Mouse (Mus musculus) adrenal gland, adult (tissue): ENCODE measurements around the gene Evi2b.

Experiments used
- DNase-seq, 2 experiments: peaks; one replicate each; pipeline ENCODE4 v3.0.0; 2022 to 2023; ENCODE audit warnings: low spot score in 1 of 2; ENCODE audit not compliant: inconsistent age in 2 of 2

Evi2b gene

DNA sequence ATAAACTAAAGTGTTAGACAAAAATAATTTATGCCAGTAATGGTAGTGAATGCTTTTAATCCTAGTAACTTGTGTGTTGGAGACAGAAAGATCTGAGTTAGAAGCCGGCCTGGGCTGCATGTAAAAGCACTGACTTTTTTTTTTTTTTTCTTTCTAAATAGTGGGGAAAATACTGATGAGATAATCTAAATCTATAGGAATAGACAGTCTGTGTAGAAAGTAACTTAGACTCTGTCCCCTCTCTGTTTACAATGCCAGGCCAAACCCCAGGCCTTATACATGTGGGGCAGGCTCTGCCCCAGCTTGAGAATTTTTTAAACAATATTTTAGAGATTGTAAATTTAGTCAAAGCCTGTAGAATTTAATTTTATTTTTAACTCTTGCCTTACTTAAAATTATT is 618 bp downstream of the Evi2b start:
- DNase-seq = no peak

DNA sequence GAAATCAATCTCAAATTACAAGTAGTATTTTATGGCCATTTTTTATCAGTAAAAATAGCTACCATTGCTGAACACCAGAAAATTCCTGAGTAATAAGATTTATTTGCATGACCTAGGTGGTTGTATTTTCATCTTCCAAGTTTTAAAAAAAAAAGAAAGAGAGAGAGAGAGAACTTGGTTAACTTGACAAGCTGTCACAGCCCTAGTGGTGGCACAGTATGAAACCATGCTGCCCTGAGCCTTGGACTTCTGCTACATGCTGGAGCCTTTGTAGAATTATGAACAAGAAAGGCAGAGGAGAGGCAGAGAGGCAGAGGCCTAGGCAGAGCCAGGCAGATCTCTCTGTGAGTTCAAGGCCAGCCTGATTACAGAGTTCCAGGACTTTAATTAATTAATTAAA is 1.6 kb downstream of the Evi2b start:
- no peak for DNase-seq

DNA sequence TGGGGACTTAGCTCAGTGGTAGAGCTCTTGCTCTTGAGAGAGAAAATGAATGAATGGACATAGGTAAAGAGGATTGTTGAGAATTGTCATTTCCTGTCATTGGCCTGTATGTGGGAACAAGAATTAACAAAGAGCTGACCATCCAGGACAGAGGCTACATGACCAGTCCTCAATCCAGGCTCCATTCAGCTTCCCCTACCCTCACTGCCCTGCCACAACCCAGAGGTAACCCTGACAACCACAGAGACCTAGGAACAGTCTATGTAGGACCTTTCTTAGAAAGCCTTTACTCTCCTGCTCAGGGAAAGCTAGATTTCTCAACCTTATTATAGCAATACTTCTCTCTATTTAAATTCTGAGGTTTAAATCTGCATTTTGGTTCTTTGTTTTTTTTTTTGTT is 2.8 kb downstream of the Evi2b start:
- no peak for DNase-seq

- DNase-seq = no peak
Measured at GRCm38 (mm10) chr11:79519878-79520291, 3.7 kb downstream of the Evi2b start.

DNA sequence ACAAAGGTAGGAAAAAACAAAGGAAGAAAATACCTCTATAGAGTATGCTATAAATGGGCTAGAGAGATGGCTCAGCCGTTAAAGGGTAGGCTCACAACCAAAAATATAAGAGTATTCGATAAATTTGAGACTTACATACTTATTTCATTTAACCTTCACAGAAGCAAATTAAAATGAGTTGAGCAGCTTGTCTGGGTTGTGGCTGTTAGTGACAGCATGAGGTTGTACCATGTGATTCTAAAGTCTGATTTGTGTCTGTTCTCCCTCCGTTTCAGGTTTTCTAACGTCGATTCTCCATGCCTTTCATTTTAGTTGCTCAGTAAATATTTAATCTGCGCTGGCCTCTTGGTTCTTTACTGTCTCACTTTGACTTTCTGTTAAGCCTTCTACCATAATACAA is 4.3 kb downstream of the Evi2b start:
- DNase-seq = no peak

- DNase-seq = no peak
Measured at GRCm38 (mm10) chr11:79515798-79516197, 7.8 kb downstream of the Evi2b start.

DNA sequence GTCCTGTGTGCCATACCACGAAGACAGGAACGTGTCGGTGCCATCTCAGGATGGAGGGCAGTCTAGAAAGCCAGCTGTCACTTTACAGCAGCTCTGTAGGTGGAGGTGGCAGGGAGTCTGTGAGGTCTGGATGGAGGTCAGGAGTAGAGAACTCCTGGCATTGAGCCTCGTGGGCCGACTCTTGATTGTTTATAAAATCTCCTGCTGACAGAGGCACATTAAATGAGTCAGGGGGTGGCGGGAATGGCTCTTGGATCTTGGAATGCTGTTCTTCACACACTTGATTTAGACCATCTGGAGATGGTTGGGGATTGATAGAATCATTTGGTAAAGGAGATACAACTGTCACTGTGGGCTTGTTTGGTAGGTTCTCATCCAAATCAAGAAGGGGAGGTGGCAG is 8.2 kb downstream of the Evi2b start:
- DNase-seq = no peak

- DNase-seq = no peak
Measured at GRCm38 (mm10) chr11:79511970-79512369, 11.6 kb downstream of the Evi2b start.

GRCm38 (mm10) chr11:79504506-79504905 is 19.1 kb downstream of the Evi2b start:
- no peak for DNase-seq

DNA sequence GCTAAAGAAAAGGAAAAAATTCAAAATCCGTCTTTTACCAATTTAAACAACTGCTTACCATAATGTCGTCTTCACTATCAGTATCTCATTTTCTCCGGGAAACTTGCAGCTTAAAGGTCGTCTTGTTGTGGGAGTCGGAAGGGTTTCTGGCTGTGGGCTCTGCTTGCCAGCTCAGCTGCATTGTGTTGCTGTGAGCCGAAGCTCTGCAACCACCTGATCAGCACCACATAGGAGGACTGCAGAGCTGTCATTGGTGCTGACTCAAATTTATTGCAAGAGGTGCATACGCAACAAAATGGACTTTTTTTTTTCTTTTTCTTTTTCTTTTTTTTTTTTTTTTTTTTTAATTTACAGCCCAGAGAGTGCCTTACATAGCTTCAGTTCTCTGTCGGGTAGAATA is 19.7 kb downstream of the Evi2b start, which contains the start of gene Omg:
Omg (minus strand) TSS at position 240 of the 400 bp plus-strand sequence.
- peak; percentile 15 to 40 for DNase-seq

- no peak for DNase-seq
Measured at GRCm38 (mm10) chr11:79502917-79503316, 20.6 kb downstream of the Evi2b start.

GRCm38 (mm10) chr11:79494976-79495800 is 28.4 kb downstream of the Evi2b start:
- DNase-seq = peak in 1 of 2 experiments; percentile 36

GRCm38 (mm10) chr11:79484721-79485120 is 38.8 kb downstream of the Evi2b start:
- no peak for DNase-seq

DNA sequence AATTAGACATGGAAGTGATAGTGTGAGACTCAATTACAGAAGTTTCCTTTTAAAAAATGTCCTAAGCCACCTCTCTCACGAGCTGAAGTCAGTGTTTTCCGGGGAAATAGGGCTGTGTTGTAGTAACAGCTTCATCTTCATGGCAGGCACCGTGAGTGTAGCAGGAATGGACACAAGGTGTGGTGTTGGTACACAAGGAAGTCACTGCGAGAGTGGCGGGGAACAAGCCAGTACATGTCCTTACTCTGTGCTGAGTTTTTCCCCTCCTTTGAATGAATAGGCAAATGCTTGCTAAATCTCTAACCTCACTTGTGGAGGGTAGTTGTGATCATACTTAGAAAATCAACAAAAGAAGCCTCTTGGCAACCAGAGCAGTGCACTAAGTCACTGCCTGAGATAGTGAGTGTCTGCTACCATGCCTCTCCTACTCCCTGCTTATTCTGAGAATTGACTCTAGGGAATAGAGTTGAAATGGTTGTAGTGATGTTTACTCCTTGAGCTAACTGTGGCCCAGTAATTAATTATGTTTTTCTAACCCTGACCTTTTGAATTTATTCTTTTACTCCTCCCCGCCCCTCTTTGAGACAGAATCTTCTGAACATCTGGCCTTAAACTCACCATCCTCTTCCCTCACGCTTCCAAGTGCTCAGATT is 39.6 kb downstream of the Evi2b start:
- DNase-seq = peak in 1 of 2 experiments; percentile 52

- DNase-seq = no peak
Measured at GRCm38 (mm10) chr11:79483392-79483791, 40.2 kb downstream of the Evi2b start.

GRCm38 (mm10) chr11:79468097-79468496 is 55.5 kb downstream of the Evi2b start:
- no peak for DNase-seq
